Mouse (Mus musculus) heart, embryonic 16.5 days (tissue): Measurements from ENCODE around the gene Abcb6. TPM values are rescaled to one million over a fixed set of nuclear protein-coding genes. Genes with fewer than 3 reads are reported as not detected.

Source experiments
- ATAC-seq: fragments of 200-750 bp; cut with Nextera tagmentation; replicated peaks from 2 replicates; pipeline ENCODE4 v1.8.0; 2017; ENCODE audit warnings: moderate number of reproducible peaks; ENCODE audit not compliant: insufficient read depth, low FRiP score; ENCODE audit errors: extremely low read depth
- H3K27ac ChIP-seq: fragments of 300-500 bp; sonication (generic); 2 replicates; pipeline ENCODE4 v1.5.1; 2014; ENCODE audit warnings: mild to moderate bottlenecking, low read length, control low read depth, moderate library complexity
- H3K27me3 ChIP-seq: fragments of 300-500 bp; sonication (generic); 2 replicates; pipeline ENCODE4 v1.6.1; 2014; ENCODE audit warnings: low read length, mixed read lengths; ENCODE audit not compliant: control insufficient read depth, insufficient read depth
- H3K36me3 ChIP-seq: fragments of 300-500 bp; sonication (generic); 2 replicates; pipeline ENCODE4 v1.6.1; 2014; ENCODE audit not compliant: control insufficient read depth, insufficient read depth
- H3K4me1 ChIP-seq: fragments of 300-500 bp; sonication (generic); 2 replicates; pipeline ENCODE4 v1.6.1; 2014; ENCODE audit warnings: low read length, mixed read lengths; ENCODE audit not compliant: control insufficient read depth, insufficient read depth
- H3K4me2 ChIP-seq: fragments of 300-500 bp; sonication (generic); 2 replicates; pipeline ENCODE4 v1.6.1; 2014; ENCODE audit warnings: low read depth, mild to moderate bottlenecking, control low read depth, low read length
- H3K4me3 ChIP-seq: fragments of 300-500 bp; sonication (generic); 2 replicates; pipeline ENCODE4 v1.5.1; 2014; ENCODE audit warnings: mild to moderate bottlenecking, control low read depth, low read length
- H3K9ac ChIP-seq: fragments of 300-500 bp; sonication (generic); 2 replicates; pipeline ENCODE4 v1.6.1; 2014; ENCODE audit warnings: low read length, control low read depth
- H3K9me3 ChIP-seq: fragments of 300-500 bp; sonication (generic); replicated peaks from 2 replicates; pipeline ENCODE4 v1.6.1; 2016; ENCODE audit warnings: low read length; ENCODE audit not compliant: control insufficient read depth
- WGBS: fragments of 180-500 bp; shearing (Covaris S2); extraction: QIAGEN DNeasy Blood & Tissue Kit; methylation state at CpG from one replicate; pipeline ENCODE4 v1.1.7; 2014; 5-methylcytosine and 5-hydroxymethylcytosine counted together
- polyA plus RNA-seq: library from polyadenylated mRNA; unstranded; fragments of >200 nt; fragmentation: Nextera tagmentation; extraction: Ambion mirVana; gene quantifications from 2 replicates; pipeline ENCODE4 v1.2.1, GENCODE M21; 2015

Gene Abcb6
- polyA plus RNA-seq, 1 experiment from 2014 or later = 15.2 TPM

DNA sequence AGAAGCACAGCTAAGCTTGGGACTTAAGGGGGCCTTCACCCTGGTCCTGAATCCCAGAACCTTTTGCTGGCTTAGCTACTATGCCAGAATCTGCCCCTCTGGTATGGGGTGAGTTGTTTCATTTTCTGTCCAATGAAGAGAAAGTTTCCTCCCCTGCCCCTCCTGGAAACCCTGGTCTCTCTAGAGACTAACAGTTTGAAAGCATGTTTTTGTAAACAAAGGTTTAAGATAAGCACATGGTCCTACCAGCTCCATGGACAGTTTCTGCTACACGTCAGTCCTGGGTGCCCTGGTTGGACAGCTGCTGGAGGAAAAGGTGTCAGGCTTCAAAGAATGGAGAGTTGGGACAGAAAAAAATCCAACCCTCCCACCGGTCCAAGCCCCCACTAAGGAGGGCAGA lies 10.4 kb upstream of the Abcb6 start:
- Histone ChIP-seq H3K36me3 (peaks cover 28% of the 10 kb centered on the region), H3K9me3 (no peaks in the 10 kb centered on the region), H3K27ac (no peak overlapping the region), H3K9ac (peak overlapping the region; percentile 95), H3K4me1 (peaks cover 16% of the 10 kb centered on the region), H3K4me3 (no peak overlapping the region), H3K4me2 (peak overlapping the region; percentile 95; the same call in 1 of the 2 replicates), H3K27me3 (no peaks in the 10 kb centered on the region)
- ATAC-seq = no peak
- 45% methylated on average over 2 of the region's 2 CpGs for WGBS

DNA sequence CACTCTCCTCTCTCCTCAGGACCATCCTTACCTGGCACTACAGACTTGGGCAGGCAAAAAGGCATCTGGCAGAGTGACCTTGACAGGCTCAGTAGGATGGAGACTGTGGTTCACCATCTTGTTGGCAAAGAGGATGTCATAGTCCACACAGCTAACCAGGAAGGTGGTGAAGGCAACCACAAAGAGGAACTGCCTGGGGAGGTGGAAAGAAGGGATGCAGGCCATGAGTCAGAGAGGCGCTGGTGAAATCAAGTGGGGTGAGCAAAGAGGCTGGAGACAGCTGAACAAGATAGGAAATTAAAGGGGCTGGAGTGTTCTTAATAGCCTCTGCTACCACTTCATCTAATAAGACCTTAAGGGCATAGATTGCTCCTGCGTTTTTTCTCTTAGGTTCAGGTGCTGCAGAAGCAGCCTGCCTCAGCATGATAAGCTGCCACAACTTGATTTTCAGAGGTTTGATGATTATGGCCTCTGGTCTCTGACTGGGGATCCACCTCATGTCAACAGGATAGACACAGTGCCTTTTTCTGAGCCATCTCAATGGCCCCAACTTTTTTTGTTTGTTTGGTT lies 7.8 kb upstream of the Abcb6 start:
- H3K9ac ChIP-seq = no peak overlapping the region
- H3K36me3 ChIP-seq = peaks cover 40% of the 10 kb centered on the region
- peaks cover 9% of the 10 kb centered on the region for H3K4me1 ChIP-seq
- H3K9me3 ChIP-seq = no peaks in the 10 kb centered on the region
- WGBS = 83% methylated on average over 2 of the region's 2 CpGs
- no peak overlapping the region for H3K4me2 ChIP-seq
- ATAC-seq = no peak
- no peaks in the 10 kb centered on the region for H3K27me3 ChIP-seq
- H3K4me3 ChIP-seq = no peak overlapping the region
- no peak overlapping the region for H3K27ac ChIP-seq

DNA sequence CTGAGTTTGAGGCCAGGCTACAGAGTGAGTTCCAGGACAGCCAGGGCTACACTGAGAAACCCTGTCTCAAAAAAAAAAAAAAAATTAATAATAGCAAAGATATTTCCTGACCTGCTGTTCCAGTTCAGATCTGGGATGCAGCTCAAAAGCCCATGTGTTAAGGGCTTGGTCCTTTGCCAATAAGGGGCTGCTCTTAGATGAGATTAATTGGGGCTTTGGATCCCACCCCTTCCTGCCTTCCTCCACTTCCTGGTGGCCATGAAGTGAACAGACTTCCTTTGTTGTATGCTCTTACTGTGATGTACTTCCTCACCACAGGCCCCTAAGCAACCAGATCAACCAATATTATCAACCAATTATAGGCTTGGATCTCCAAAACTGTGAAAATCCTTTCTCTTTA lies 6.9 kb upstream of the Abcb6 start:
- H3K9ac ChIP-seq = no peak overlapping the region
- no peak overlapping the region for H3K4me2 ChIP-seq
- no peaks in the 10 kb centered on the region for H3K9me3 ChIP-seq
- no peak for ATAC-seq
- H3K4me3 ChIP-seq = no peak overlapping the region
- peaks cover 48% of the 10 kb centered on the region for H3K36me3 ChIP-seq
- no peaks in the 10 kb centered on the region for H3K27me3 ChIP-seq
- H3K27ac ChIP-seq = no peak overlapping the region
- peaks cover 7% of the 10 kb centered on the region for H3K4me1 ChIP-seq

- Histone ChIP-seq H3K36me3 (peaks cover 54% of the 10 kb centered on the region), H3K4me3 (no peak overlapping the region)
- WGBS = 90% methylated on average over 11 of the region's 11 CpGs
Measured at GRCm38 (mm10) chr1:75185495-75185894, 5.3 kb upstream of the Abcb6 start.

GRCm38 (mm10) chr1:75182160-75182559 lies 2.0 kb upstream of the Abcb6 start:
- Histone ChIP-seq H3K9ac (no peak overlapping the region), H3K27me3 (no peaks in the 10 kb centered on the region), H3K4me1 (peaks cover 8% of the 10 kb centered on the region)

More at GRCm38 (mm10) chr1:75185495-75185894, 5.3 kb upstream of the Abcb6 start:
- Histone ChIP-seq H3K4me2 (no peak overlapping the region), H3K9ac (no peak overlapping the region), H3K9me3 (no peaks in the 10 kb centered on the region), H3K4me1 (no peaks in the 10 kb centered on the region), H3K27ac (no peak overlapping the region), H3K27me3 (no peaks in the 10 kb centered on the region)
- no peak for ATAC-seq

GRCm38 (mm10) chr1:75181377-75181870 lies 1.2 kb upstream of the Abcb6 start:
- H3K27ac ChIP-seq = no peak overlapping the region
- H3K9ac ChIP-seq = no peak overlapping the region
- H3K27me3 ChIP-seq = no peaks in the 10 kb centered on the region
- H3K9me3 ChIP-seq = no peaks in the 10 kb centered on the region
- ATAC-seq = no peak
- 78% methylated on average over 4 of the region's 4 CpGs for whole genome bisulfite sequencing
- peaks cover 47% of the 10 kb centered on the region for H3K36me3 ChIP-seq
- H3K4me3 ChIP-seq = no peak overlapping the region
- no peak overlapping the region for H3K4me2 ChIP-seq
- H3K4me1 ChIP-seq = peaks cover 8% of the 10 kb centered on the region

More at GRCm38 (mm10) chr1:75182160-75182559, 2.0 kb upstream of the Abcb6 start:
- ATAC-seq = no peak
- Histone ChIP-seq H3K27ac (no peak overlapping the region), H3K4me2 (no peak overlapping the region), H3K4me3 (no peak overlapping the region), H3K9me3 (no peaks in the 10 kb centered on the region), H3K36me3 (peaks cover 51% of the 10 kb centered on the region)
- WGBS = 72% methylated on average over 4 of the region's 4 CpGs

DNA sequence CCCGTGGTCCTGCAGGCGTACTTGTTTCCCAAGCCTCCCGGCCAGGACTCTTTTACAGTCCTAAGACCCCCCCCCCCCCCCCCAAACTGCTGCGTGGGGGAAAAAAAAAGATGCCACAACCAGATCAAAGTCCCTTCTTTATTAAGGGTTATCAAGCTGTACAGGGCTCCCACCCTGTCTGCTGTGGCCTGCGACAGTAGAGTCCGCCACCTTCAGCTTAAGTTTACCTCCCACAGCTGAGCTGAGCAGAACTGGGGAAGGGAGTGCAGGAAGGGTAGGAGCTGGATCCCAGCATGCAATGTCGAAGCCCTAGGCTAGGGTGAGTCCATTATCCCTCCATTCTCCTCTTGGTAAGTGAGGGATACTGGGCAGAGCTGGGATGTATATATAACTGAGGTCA lies 549 bp upstream of the Abcb6 start:
- Histone ChIP-seq H3K36me3 (peaks cover 40% of the 10 kb centered on the region), H3K9ac (no peak overlapping the region), H3K27ac (0 out of 2 replicates have a peak overlapping the region, but pooled peaks have one; percentile 5), H3K4me3 (peak overlapping the region; percentile 72), H3K4me2 (peak overlapping the region; percentile 98), H3K27me3 (no peaks in the 10 kb centered on the region), H3K4me1 (peaks cover 8% of the 10 kb centered on the region), H3K9me3 (no peaks in the 10 kb centered on the region)
- no peak for ATAC-seq
- 30% methylated on average over 6 of the region's 7 CpGs for WGBS

DNA sequence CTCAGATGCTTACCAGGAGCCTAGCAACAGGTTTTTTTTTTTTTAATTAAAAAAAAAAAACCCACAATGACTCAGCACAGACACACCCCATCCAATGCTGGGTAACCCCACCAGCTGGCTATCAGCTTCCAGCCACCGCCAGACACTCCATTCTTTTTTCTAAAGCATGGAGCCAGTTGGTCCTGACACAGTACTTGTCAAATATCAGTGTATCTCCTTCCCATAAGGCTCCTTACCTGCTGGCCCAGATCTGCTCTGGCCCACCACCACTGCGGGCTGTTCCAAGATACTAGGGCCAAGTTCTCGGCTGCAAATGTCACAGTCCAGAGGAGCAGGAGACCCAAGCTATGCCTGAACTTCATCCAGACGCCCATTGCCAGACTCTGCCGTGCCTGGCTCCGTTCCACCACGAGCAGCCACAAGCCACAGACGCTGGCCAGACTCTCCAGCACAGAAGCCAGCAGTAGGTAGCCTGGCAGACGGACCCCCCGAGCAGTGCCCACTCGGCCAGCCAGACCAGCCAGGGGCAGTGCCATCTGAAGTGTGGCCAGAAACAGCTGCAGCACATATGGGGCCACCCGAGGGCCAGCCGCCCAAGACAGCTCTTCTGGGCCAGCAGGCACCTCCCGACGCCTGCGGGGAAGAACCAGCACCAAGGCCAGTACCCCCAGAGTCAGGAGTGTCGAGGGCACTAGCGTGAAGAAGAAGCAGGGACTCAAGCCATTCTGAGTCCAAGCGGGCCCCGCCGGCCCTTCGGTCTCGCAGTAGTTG lies 673 bp downstream of the Abcb6 start:
- peak overlapping the region; percentile 76 for H3K9ac ChIP-seq
- WGBS = 6% methylated on average over 23 of the region's 23 CpGs
- H3K36me3 ChIP-seq = peaks cover 31% of the 10 kb centered on the region
- H3K4me1 ChIP-seq = peaks cover 8% of the 10 kb centered on the region
- peak overlapping the region; percentile 72 for H3K4me3 ChIP-seq
- H3K27me3 ChIP-seq = no peaks in the 10 kb centered on the region
- no peaks in the 10 kb centered on the region for H3K9me3 ChIP-seq
- H3K27ac ChIP-seq = no peak overlapping the region
- ATAC-seq = peak; percentile 37
- H3K4me2 ChIP-seq = peak overlapping the region; percentile 98
